8 mouse cellular contexts compared by ENCODE assay signal in the genomic region with DNA sequence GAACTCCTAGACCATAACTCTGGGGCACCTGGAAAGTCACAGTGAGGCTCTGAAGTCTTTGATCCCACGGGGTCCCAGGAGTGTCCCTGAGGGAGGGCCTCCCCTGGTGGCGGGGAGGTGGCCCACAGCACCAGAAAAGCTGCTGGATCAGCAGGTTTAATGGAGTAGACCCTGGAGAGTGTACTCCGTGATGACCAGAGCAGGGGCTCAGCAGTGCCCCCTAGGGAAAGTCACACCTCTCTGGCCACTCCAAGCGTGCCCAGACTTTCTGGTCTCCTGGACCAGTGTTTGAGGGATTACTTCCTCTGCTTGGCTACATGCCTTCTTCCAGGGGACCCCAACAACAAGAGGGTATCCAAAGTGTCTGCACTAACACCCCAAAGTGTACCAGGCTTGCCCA. TPM values are rescaled to one million over a fixed set of nuclear protein-coding genes. Genes with fewer than 3 reads are reported as not detected.
A peak's percentile ranks its signal among the peaks of the same experiment; 100 is the strongest.
DNase-seq lines count a peak whose midpoint lies in the region; ATAC-seq and TF ChIP-seq lines count a peak whose summit lies in the region.

No protein-coding gene starts in this region.

- H3K4me1 ChIP-seq in liver, adult 2 months (ENCODE audit: control insufficient read depth, insufficient read depth, low read length): peaks cover 12% of the 10 kb centered on the region; the same call in 1 of the 2 replicates
- H3K4me1 ChIP-seq in liver, embryonic 11.5 days (replicated peaks; ENCODE audit: control insufficient read depth, insufficient read depth, low read length): peaks cover 36% of the 10 kb centered on the region
- peaks cover 20% of the 10 kb centered on the region for H3K4me1 ChIP-seq in limb, embryonic 14.5 days (ENCODE audit: control insufficient read depth, insufficient read depth, low read length)

- no peak overlapping the region for H3K9ac ChIP-seq in liver, adult 2 months (ENCODE audit: low read depth, low read length)
- no peak overlapping the region for H3K9ac ChIP-seq in liver, embryonic 11.5 days (ENCODE audit: low read depth, low read length)
- peak overlapping the region; percentile 25; the same call in 1 of the 2 replicates for H3K9ac ChIP-seq in limb, embryonic 14.5 days (ENCODE audit: low read depth, low read length, severe bottlenecking)

- peak; percentile 43 for TF ChIP-seq CTCF in liver, adult 2 months (IDR thresholded peaks at IDR 0.05; ENCODE audit: low read depth, low read length)

- no peak overlapping the region for H3K4me3 ChIP-seq in liver, adult 2 months (ENCODE audit: insufficient read depth, low read depth, low read length)
- no peak overlapping the region for H3K4me3 ChIP-seq in liver, embryonic 11.5 days (ENCODE audit: low read depth, low read length)
- H3K4me3 ChIP-seq in limb, embryonic 14.5 days (replicated peaks; ENCODE audit: low read length): no peak overlapping the region

- H3K27me3 ChIP-seq in liver, adult 2 months (ENCODE audit: control insufficient read depth, insufficient read depth, low read length): no peaks in the 10 kb centered on the region
- H3K27me3 ChIP-seq in liver, embryonic 11.5 days (replicated peaks; ENCODE audit: control insufficient read depth, insufficient read depth, low read length): no peaks in the 10 kb centered on the region
- H3K27me3 ChIP-seq in limb, embryonic 14.5 days (ENCODE audit: control insufficient read depth, insufficient read depth, low read length): no peaks in the 10 kb centered on the region

- TF ChIP-seq POLR2A in liver, adult 2 months (IDR thresholded peaks at IDR 0.05; ENCODE audit: extremely low read depth, insufficient read depth, low read length): no peak
- TF ChIP-seq POLR2A in limb, embryonic 14.5 days (IDR thresholded peaks at IDR 0.05; ENCODE audit: borderline replicate concordance, extremely low read depth, insufficient read depth, insufficient read length): no peak

- no peak overlapping the region for H3K4me2 ChIP-seq in liver, embryonic 11.5 days
- H3K4me2 ChIP-seq in limb, embryonic 14.5 days (replicated peaks; ENCODE audit: low read depth, low read length, severe bottlenecking): no peak overlapping the region; the same call in 1 of the 2 replicates

- peak; percentile 59 to 73 for DNase-seq in adrenal gland, adult (ENCODE audit: inconsistent age in 2 of 2, low spot score in 1 of 2)
- no peak for DNase-seq in adrenal gland, postnatal 25 days
- no peak for DNase-seq in liver, adult 2 months (ENCODE audit: extremely low read depth, low read depth, low spot score)
- no peak for DNase-seq in liver, embryonic 11.5 days (ENCODE audit: low spot score)
- no peak for DNase-seq in limb, embryonic 14.5 days (ENCODE audit: low spot score)
- DNase-seq in retina, embryonic 14.5 days (ENCODE audit: low spot score): peak; percentile 40
- no peak for DNase-seq in adipocyte (ENCODE audit: low spot score)
- no peak for DNase-seq in spleen, adult 18-20 months

- no peak overlapping the region for H3K27ac ChIP-seq in liver, adult 2 months (replicated peaks; ENCODE audit: insufficient read depth, low read depth, low read length)
- H3K27ac ChIP-seq in liver, embryonic 11.5 days (ENCODE audit: low read depth, low read length): no peak overlapping the region
- no peak overlapping the region for H3K27ac ChIP-seq in limb, embryonic 14.5 days (replicated peaks; ENCODE audit: low read depth, low read length)

- H3K36me3 ChIP-seq in liver, adult 2 months (ENCODE audit: control insufficient read depth, insufficient read depth, low read length): no peaks in the 10 kb centered on the region
- H3K36me3 ChIP-seq in liver, embryonic 11.5 days (ENCODE audit: control insufficient read depth, insufficient read depth, low read length): peaks cover 19% of the 10 kb centered on the region
- peaks cover 55% of the 10 kb centered on the region for H3K36me3 ChIP-seq in limb, embryonic 14.5 days (ENCODE audit: control insufficient read depth, insufficient read depth, low read length)

- no peak for ATAC-seq in liver, embryonic 11.5 days (replicated peaks; ENCODE audit: low FRiP score)
- no peak for ATAC-seq in limb, embryonic 14.5 days (ENCODE audit: low FRiP score, low read depth)

- peaks cover 7% of the 10 kb centered on the region for H3K79me2 ChIP-seq in liver, adult 2 months (ENCODE audit: control insufficient read depth, insufficient read depth, low read length)

- WGBS in liver, adult 2 months: 92% methylated on average over 4 of the region's 4 CpGs
- WGBS in liver, embryonic 11.5 days: 74% methylated on average over 4 of the region's 4 CpGs
- WGBS in limb, embryonic 14.5 days: 56% methylated on average over 4 of the region's 4 CpGs

- no peaks in the 10 kb centered on the region for H3K9me3 ChIP-seq in liver, embryonic 11.5 days (ENCODE audit: control insufficient read depth, low read length)
- H3K9me3 ChIP-seq in limb, embryonic 14.5 days (ENCODE audit: control insufficient read depth, low read length): no peaks in the 10 kb centered on the region

RNA-seq across cellular contexts. Expression of gene Mex3d, which starts 4.0 kb away (rescaled TPM):
- 18.3 and 21.7 TPM in 2 replicates for total RNA-seq in adrenal gland, postnatal 25 days (2021)
- 1.0 and 2.6 TPM in 2 replicates for total RNA-seq in liver, adult 2 months (2014; rRNA removed)
- 2.1 and 2.4 TPM in 2 replicates for polyA plus RNA-seq in liver, adult 2 months (2012; rRNA removed)
- polyA plus RNA-seq in liver, embryonic 11.5 days (2014; fragmentation: Nextera tagmentation; extraction: Ambion mirVana): 2.5 and 3.7 TPM in 2 replicates
- 44.0 and 60.0 TPM in 2 replicates for polyA plus RNA-seq in limb, embryonic 14.5 days (2012; rRNA removed)
- polyA plus RNA-seq in limb, embryonic 14.5 days (2014; fragmentation: Nextera tagmentation; extraction: Ambion mirVana): 8.2 and 9.0 TPM in 2 replicates

RNA-seq across cellular contexts. Expression of gene Mbd3, which starts 15.9 kb away (rescaled TPM):
- total RNA-seq in adrenal gland, postnatal 25 days (2021): 127 and 139 TPM in 2 replicates
- total RNA-seq in liver, adult 2 months (2014; rRNA removed): 21.1 and 32.8 TPM in 2 replicates
- polyA plus RNA-seq in liver, adult 2 months (2012; rRNA removed): 73.5 and 76.7 TPM in 2 replicates
- polyA plus RNA-seq in liver, embryonic 11.5 days (2014; fragmentation: Nextera tagmentation; extraction: Ambion mirVana): 174 and 175 TPM in 2 replicates
- 267 and 270 TPM in 2 replicates for polyA plus RNA-seq in limb, embryonic 14.5 days (2012; rRNA removed)
- 196 and 214 TPM in 2 replicates for polyA plus RNA-seq in limb, embryonic 14.5 days (2014; fragmentation: Nextera tagmentation; extraction: Ambion mirVana)

RNA-seq across cellular contexts. Expression of gene Uqcr11, which starts 23.2 kb away (rescaled TPM):
- total RNA-seq in adrenal gland, postnatal 25 days (2021): 728 and 779 TPM in 2 replicates
- total RNA-seq in liver, adult 2 months (2014; rRNA removed): 1,362 and 1,401 TPM in 2 replicates
- polyA plus RNA-seq in liver, adult 2 months (2012; rRNA removed): 2,210 and 2,521 TPM in 2 replicates
- 835 and 866 TPM in 2 replicates for polyA plus RNA-seq in liver, embryonic 11.5 days (2014; fragmentation: Nextera tagmentation; extraction: Ambion mirVana)
- polyA plus RNA-seq in limb, embryonic 14.5 days (2012; rRNA removed): 572 and 718 TPM in 2 replicates
- polyA plus RNA-seq in limb, embryonic 14.5 days (2014; fragmentation: Nextera tagmentation; extraction: Ambion mirVana): 617 and 707 TPM in 2 replicates

RNA-seq across cellular contexts. Expression of gene Plk5, which starts 27.2 kb away (rescaled TPM):
- 0.15 TPM in 1 of 2 replicates, not detected in the other for total RNA-seq in adrenal gland, postnatal 25 days (2021)
- total RNA-seq in liver, adult 2 months (2014; rRNA removed): 0.60 and 1.4 TPM in 2 replicates
- 3.5 and 6.6 TPM in 2 replicates for polyA plus RNA-seq in liver, adult 2 months (2012; rRNA removed)
- polyA plus RNA-seq in liver, embryonic 11.5 days (2014; fragmentation: Nextera tagmentation; extraction: Ambion mirVana): 0.25 TPM in 2 replicates
- 1.8 and 1.9 TPM in 2 replicates for polyA plus RNA-seq in limb, embryonic 14.5 days (2012; rRNA removed)
- 0.48 and 0.88 TPM in 2 replicates for polyA plus RNA-seq in limb, embryonic 14.5 days (2014; fragmentation: Nextera tagmentation; extraction: Ambion mirVana)

RNA-seq across cellular contexts. Expression of gene Adamtsl5, which starts 35.2 kb away (rescaled TPM):
- 8.9 and 10.4 TPM in 2 replicates for total RNA-seq in adrenal gland, postnatal 25 days (2021)
- total RNA-seq in liver, adult 2 months (2014; rRNA removed): 0.28 and 0.40 TPM in 2 replicates
- polyA plus RNA-seq in liver, adult 2 months (2012; rRNA removed): 1.4 and 1.6 TPM in 2 replicates
- polyA plus RNA-seq in liver, embryonic 11.5 days (2014; fragmentation: Nextera tagmentation; extraction: Ambion mirVana): 1.6 and 2.6 TPM in 2 replicates
- 16.5 and 21.9 TPM in 2 replicates for polyA plus RNA-seq in limb, embryonic 14.5 days (2012; rRNA removed)
- polyA plus RNA-seq in limb, embryonic 14.5 days (2014; fragmentation: Nextera tagmentation; extraction: Ambion mirVana): 6.5 and 6.7 TPM in 2 replicates

Comparison
In these comparisons a context has a peak if more than half of its experiments do, and no peak if none do; other contexts are left out.
1. DNase-seq: peak in adrenal gland, adult (2 of 2) and retina, embryonic 14.5 days (single experiment); none in adrenal gland, postnatal 25 days (single experiment), liver, adult 2 months (single experiment), liver, embryonic 11.5 days (single experiment), limb, embryonic 14.5 days (single experiment), adipocyte (single experiment) and spleen, adult 18-20 months (0 of 2).